Mouse (Mus musculus): ENCODE data around the gene Nsg2.

DNA sequence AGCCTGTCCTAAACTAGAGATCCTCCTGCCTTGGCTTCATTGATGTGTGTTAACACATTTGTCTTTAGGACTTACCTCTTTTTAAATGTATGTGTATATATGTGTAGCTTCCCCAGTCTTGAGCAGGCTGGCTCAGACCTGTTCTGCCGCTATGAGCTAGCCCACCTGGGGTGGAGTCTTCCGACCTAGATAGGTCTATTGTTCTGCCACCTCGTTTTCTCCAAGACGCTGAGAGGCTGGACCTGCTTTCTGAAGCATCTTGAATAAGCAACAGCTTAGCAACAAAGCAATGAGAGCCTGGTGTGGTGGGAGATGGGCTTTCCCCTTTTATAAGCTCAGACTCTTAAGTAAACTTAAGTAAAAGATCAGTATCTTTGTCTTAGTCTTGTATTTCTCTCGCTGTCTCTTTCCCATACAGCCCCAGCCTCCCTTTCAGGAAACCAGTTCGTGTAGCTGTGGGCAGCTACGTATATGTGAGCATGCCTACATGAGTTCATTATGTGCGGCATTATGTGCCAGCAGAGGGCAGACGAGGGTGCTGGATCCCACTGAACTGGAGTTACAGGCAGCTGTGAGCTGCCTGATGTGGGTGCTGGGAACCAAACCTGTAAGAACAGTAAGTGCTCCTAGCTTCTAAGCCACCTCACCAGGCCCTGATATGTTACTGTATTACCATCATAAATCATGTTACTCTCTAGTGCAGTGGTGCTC is 104.3 kb downstream of the Nsg2 start:
- TF ChIP-seq CTCF (IDR thresholded peaks at IDR 0.05; ENCODE audit: control insufficient read depth, insufficient read depth, low read length): no peak
- no peak for TF ChIP-seq POLR2A (IDR thresholded peaks at IDR 0.05; ENCODE audit: borderline replicate concordance, control insufficient read depth, low read depth, low read length)
